Mouse (Mus musculus): Measurements from ENCODE around the gene Ppil2.

DNA sequence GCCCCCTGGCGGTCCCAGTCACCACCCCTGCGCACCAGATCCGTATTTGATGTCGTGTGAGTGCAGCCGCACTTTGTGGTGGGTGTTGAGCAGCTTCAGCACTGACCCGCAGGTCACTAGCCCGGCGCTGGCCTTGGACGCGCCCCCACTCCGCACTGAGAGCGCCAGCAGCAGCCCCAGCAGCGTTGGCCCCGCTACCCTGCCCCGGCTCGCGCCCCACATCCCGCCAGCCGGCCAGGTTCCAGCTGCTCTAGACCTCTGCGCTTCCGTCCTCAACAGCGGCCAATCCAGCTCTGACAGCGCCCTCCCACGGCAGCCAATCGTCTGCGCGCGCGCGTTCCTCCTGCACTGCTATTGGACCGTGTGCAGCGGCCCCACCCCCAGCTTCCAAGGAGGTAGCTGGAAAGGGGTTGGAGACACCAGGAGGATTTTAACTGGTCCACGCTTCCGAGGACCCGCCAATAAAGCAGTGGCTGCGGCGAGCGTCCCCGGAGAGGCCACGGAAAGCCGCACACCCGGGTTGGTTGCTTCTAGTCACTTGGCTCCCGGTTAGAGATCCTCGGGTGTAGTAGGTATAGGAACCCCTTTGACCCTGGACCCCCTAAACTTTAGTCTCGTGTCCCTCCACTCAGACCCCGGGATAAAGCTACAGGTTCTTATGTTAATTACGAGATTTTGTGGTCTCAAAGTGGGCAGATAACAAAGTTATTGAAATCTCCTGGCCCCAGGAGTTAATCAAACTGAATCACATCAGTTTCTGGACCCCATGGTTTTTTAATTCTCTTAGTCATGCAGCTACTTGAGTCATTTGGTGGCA lies 21.2 kb upstream of the Ppil2 start, which contains the start of gene Sdf2l1:
- peak; percentile 48; the same call in 1 of the 2 replicates for TF ChIP-seq CTCF (IDR thresholded peaks at IDR 0.05; ENCODE audit: low read depth)
- TF ChIP-seq EP300 (optimal IDR thresholded peaks at IDR 0.05): no peak
